Mouse (Mus musculus): Measurements from ENCODE around the gene Rtp4.
A peak's percentile ranks its signal among the peaks of the same experiment; 100 is the strongest.

Rtp4 gene

DNA sequence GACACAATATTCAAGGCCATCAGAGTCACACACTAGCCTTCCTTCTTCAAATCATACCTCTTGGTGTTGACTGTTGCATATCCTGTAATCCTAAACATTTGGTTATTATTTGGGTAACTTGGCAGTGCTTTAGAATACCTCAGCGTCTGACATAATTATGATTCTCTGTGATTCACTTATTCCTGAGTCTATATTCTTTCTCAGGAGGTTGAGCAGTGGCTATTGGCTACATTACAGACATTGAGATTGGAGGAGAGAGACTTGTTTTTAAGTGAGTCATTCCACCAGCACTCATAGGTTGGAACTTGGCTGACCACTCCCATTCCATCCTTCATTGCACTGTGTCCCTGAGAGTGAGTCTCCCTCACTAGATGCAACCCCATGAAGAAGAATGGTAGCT is 6.7 kb upstream of the Rtp4 start:
- no peak for DNase-seq (ENCODE audit: inconsistent age in 2 of 2, low spot score in 1 of 2)

DNA sequence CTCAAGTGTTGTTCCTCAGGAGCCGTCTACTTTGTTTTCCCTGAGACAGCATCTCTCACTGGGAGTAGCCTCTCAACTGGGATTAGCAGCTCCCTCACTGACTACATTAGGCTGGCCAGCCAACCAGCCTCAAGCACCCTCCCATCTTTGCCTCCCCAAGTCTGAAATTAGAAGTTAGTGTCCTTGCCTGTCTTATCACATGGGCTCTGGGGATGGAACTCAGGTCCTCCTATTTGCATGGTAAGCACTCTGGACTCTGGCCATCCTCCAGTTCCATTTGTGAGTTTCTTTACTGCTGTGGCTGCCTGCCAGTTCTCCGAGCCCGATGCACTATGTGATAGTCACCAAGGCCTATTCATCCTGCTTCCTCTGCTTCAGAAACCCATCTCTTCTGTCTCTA is 4.3 kb upstream of the Rtp4 start:
- peak; percentile 53 to 82 for DNase-seq (ENCODE audit: inconsistent age in 2 of 2, low spot score in 1 of 2)

DNA sequence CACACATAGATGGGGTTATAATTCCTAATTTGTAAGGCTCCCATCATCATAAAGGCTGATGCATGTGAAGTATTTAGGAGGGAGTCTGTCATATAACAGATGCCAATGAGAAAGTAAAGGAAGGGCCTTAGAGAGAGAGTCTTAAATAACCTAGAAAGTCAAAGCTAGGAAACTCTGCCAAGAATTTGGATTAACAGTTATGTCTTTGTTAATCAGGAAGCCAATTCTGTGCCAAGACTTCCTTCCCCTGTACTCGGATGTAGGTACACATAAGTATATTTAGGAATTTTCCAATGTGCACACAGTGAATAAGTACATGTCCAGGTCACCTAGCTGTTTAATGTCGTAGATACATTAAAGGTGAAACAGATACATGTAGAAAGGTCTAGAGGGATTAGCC is 3.5 kb upstream of the Rtp4 start:
- peak in 1 of 2 experiments; percentile 24 for DNase-seq (ENCODE audit: inconsistent age in 2 of 2, low spot score in 1 of 2)

DNA sequence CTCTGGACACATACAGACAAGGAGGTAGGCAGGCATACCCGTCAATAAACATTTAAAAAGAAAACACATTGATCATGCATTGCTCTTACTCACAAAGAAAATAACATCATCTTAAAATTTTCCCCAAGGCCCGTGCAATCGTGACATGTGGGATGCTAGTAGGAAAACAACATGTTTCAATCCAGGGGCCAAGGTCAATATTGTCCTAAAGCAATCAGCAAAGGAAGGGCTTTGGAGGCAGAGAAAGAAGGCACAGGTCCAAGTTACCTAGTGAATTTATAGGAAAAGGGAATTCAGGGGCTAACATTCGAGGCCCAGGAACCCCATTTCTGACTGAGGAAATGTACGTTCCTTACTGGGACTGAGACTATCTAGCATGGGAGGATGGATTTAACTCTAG is 2.9 kb upstream of the Rtp4 start:
- DNase-seq (ENCODE audit: inconsistent age in 2 of 2, low spot score in 1 of 2), result no peak

DNA sequence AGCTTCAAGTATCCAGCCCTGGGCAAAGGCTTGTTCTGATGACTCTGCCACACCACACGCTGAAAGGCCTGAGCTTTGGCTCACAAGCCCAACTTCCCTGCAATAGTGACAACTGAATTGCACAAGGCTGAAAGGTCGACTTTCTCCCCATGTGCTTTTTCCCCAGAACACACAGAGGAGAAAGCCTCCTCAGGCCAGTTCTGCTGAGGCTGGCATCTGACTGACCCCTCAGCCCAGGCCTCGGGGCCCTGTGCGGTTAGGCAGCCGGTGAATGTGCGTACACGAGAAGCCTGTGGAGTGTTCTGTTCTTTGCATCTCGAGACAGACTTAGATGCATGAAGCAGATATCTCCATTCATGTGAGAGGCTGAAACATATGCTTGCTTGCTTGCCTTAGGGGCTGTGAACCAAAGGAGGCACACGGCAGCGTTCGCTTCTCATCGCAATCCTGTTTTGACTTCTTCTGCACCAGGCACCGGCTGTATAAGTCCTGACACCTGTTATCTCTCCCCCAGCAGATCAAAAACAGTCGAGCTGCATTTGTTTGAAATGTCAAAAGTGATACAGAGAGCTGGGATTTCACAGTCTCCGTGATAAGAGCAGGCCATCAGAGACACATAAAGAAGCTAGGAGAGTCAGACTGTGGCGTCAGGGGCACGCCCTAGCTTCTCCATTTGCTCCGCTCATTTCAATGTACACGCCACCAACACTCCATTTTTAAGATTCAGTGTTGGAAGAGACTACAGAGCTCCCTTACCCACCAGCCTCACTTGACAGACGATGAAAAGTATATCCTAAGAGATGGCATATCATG is 2.1 kb upstream of the Rtp4 start:
- DNase-seq (ENCODE audit: inconsistent age in 2 of 2, low spot score in 1 of 2), result peak in 1 of 2 experiments; percentile 76

DNA sequence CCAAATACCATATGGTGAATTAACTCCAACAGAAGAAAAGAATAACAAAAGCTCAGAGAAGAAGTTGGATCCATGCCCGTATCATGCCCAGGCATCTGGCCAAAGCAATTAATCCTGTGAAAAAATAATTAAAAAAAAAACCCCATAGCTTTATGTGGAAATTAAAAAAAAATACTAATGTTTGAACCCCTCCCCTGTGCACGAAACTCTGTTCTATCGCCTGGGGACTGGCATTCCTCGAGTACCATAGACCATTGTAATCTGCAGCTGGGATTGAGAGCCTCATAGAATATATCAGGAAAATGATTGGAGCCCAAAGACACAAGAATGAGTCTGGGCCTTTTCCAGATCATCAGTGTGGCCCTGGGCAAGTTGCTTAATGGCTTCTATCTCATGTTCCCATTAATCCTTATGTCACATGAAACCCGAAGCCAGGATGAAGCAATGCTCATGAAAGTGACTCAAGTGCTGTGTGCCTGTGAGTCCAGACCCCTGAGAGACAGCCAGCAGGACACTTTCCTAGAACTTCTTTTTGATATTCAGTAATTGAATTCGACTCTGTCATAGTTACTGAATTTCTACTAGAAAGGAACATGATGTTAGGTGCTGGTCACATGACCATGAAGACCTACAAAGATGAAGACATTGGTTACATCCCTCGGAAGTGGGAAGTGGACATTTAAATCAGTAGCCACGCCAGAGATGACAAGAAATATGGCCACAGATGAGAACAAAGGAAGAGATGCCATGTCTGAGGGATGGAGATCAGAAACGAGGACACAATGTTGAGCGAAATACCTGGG is 1.3 kb upstream of the Rtp4 start:
- DNase-seq (ENCODE audit: inconsistent age in 2 of 2, low spot score in 1 of 2), result peak; percentile 40 to 91

DNA sequence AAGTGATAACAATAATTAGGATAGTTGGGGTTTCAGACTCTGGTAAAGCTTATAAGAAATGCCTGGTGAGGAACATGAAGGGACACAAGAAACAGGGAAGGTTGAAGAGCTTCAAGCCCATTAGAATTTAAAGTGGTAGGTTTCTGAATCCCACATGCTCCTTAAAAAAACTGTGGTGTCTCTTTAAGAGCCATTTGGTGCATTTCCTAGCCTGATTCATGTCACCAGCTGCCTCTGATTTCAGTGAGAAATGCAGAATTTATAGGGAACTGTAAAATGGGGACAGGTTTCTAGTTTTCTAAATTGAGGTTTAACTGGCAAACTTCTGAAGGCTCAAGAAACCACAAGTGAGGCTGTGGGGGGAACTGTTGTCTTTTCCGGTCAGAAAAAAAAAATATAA is 320 bp upstream of the Rtp4 start:
- peak in 1 of 2 experiments; percentile 56 for DNase-seq (ENCODE audit: inconsistent age in 2 of 2, low spot score in 1 of 2)

DNA sequence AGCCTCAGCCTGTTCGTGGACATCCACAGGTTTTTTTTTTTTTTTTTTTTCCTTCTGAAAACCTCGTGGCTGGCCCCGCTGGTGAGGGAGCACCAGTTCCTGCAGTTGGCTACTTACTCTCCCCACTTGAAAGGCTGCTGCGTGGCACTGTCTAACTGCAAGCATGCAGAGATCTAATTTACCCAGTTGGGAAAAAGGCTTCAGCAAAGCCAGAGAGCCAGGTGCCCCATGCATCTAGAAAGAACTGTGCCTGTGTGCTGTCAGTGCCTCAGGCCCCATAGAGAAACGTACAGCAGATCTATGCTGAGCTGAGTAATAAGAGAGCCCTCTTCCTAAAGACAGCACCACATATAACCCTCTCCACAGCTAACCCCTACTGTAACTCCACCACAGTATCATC is 1.0 kb downstream of the Rtp4 start:
- no peak for DNase-seq (ENCODE audit: inconsistent age in 2 of 2, low spot score in 1 of 2)

DNA sequence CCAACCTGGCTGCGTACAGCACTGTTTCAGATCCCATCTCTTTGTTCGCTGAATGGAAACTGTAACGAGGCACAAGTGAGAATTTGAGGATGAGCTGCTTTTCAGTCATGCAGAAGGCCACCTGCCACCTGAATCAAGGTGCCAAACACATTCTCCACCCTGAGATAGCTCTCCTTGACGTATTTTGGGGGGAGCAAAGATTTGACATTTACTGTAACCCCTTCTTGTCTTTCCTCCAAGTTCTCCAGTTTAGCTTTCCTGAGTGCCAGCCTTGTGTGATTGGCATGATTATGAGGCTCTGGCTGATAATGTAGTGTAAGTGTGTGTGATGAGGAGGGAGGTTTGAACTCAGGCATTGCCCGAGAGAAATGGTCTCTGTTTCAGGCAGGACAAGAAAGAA is 2.0 kb downstream of the Rtp4 start:
- no peak for DNase-seq (ENCODE audit: inconsistent age in 2 of 2, low spot score in 1 of 2)

DNA sequence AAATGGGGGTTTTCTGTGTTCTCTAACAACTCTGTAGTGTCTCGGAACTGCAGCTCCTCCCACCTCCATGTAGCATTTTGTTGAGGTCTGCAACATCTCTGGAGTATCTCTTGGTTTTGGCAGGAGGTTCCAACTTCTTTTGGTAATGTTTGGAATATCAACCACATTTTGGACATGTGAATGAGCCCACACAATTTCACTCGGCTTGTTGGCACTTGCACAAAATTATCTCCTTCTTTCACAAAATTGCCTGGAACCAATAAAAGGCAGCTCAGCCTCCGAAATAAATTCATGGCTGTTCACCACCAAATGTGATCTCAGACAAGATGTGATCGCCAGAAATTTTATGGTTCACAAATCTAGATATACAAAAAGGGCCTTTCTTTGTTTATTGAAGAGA is 9.1 kb downstream of the Rtp4 start:
- no peak for DNase-seq (ENCODE audit: inconsistent age in 2 of 2, low spot score in 1 of 2)

DNA sequence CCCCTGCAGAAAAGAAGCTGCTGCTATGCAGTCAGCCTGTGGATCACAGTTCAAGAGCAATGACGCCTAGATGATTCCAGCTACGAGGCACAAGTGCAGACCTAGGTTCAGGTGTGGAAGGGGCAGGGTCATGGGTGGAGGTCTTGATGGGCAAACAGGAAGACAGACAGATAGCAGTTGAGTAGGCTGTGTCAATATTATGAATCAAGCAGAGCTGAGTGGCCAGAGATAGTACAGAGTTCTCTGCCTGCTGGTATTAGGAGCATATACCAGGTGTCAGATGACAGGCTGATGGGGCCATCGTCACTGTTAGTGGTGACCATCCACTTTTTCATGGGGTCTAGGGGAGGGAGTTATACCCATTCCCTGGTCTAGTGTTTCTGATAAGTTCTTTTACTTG is 13.6 kb downstream of the Rtp4 start:
- DNase-seq (ENCODE audit: inconsistent age in 2 of 2, low spot score in 1 of 2), result no peak

DNA sequence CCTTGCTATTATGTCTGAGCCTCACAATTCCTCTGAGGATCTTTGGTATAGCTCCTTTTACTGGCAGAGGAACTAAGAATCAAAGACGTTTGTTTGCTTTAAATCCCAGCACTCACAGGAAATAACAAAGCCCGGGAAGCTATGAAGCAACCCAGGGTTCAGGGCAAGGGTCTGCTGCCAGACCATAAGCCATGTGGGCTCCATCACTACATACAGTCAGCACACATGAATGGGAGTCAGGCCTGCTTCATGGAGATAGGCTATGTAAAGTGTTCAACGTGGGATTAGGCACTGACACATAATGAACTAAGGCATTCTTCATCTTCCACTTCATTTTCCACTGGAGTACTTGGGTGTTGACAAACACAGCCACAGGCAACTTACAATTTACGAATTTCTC is 21.0 kb downstream of the Rtp4 start:
- DNase-seq (ENCODE audit: inconsistent age in 2 of 2, low spot score in 1 of 2), result no peak

DNA sequence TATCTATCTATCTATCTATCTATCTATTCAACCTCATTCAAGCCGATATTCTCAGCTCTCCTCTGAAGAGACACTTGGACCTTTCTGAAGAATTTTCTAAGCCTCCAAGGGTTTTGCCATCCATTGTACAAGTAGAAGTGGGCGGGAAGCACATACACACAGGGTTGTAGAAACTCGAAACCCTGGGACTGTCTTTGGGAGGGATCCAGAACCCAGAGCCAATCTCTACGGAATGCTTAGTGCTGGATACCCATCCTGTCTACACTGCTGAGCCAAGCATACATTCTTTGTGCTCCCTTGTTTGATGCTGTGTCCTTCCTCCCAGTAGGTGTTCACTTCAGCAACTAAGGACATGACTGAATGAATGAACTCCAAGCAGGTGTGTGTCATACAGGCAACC is 22.8 kb downstream of the Rtp4 start:
- no peak for DNase-seq (ENCODE audit: inconsistent age in 2 of 2, low spot score in 1 of 2)

DNA sequence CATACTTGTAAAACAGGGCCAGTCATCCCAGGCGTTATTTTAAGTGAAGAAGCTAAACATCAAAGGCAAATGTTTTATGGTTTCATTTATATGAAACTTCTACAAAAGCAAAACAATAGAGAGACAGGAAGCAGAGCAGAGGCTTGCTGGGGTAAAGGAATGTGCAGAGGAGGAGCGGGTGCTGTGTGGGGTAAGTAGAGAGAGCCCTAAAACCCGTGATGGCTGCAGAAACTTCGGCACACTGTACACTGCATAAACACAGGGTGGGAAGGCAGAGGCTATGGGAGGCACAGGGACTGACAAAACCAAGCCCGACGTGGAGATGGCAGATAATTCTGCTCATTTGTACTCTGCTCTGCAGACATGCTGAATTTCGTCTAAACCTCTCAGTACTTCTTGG is 24.3 kb downstream of the Rtp4 start:
- DNase-seq (ENCODE audit: inconsistent age in 2 of 2, low spot score in 1 of 2), result no peak

DNA sequence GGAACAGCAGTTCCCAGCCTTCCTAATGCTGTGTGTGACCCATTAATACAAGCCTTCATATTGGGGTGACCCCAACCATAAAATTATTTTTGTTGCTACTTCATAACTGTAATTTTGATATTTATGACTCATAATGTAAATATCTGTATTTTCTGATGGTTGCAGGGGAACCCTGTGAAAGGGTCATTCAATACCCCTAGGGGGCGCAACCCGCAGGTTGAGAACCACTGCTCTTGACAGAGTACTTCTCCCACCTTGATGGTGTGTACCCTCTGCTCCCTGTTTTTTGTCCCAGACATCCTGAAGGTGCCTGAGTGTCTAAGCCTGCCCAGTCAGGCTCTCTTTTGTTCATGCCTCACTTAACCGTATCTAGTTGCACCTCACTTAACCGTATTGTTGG is 27.7 kb downstream of the Rtp4 start:
- no peak for DNase-seq (ENCODE audit: inconsistent age in 2 of 2, low spot score in 1 of 2)

DNA sequence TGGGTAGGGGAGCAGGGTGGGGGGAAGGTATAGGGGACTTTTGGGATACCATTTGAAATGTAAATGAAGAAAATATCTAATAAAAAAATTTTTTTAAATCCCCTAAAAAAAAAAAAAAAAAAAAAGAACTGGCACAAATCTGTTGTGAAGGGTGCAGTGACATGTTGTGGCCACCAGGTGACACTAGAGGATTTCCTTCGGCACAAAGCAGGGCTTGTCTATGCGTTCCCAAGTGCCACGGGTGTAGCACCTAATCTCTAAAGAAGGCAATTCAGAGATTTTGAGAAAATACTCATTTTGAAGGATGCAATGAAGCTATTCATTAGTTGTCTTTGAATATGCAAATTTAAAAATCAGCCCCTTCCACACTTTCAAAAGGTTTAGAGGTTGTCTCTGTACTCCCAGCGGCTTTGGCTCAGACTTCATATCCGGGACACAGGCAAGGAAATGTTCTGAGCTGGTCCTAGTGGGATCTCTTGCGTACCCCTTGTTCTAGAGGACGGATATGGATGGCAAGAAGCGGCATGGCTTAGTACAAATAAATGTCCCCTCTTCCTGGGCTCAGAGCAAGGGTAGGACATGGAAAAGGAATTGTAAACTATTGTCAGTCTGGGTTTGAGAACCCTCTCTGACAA is 30.4 kb downstream of the Rtp4 start:
- peak; percentile 54 to 83 for DNase-seq (ENCODE audit: inconsistent age in 2 of 2, low spot score in 1 of 2)

DNA sequence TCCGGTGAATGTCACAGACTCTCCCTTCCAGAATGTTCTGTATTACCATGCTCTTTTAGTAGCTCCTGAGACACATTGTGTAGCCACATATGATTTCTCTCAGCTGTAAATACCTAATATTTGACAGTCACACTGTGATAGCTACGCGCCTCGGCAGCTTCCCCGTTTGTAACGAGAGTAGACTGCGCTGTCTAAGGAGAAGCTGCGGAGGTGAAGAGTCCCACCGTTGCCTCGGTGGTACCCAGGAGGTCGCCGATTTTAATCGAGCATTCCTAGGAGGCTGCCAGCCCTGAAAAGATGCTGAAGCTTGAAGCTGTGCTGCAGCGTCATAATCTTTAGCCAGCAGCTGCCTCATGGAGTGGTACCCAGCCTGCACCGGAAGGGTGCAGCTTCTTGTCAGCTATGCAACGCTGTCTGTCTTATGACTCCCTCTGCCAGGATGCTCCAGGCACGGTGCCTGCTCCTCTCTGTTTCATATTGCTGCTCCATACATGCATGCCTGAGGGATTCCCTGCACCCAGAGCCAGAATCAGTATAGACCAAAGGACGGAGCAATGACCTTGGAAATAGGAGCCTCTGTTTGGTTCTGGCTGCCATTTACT is 31.0 kb downstream of the Rtp4 start:
- DNase-seq (ENCODE audit: inconsistent age in 2 of 2, low spot score in 1 of 2), result no peak

DNA sequence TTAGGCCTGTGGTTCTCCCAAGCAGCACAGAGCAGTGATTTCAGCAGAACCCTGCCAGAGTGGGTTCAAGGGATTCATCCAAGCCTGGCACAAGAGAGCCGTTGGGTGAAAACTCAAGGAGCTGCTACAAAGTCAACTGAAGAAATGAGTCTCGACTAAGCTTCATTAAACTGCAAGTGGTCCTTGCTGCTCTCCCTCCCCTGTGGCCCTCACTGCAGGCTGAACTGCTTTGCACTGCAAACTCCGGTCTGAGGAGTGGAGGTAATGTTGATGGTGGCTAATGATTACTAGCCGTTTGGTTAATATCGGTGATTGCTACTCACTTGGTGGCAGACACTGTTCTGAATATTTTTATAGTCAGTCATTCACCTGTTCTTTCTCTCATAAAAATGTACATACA is 34.6 kb downstream of the Rtp4 start:
- DNase-seq (ENCODE audit: inconsistent age in 2 of 2, low spot score in 1 of 2), result no peak

DNA sequence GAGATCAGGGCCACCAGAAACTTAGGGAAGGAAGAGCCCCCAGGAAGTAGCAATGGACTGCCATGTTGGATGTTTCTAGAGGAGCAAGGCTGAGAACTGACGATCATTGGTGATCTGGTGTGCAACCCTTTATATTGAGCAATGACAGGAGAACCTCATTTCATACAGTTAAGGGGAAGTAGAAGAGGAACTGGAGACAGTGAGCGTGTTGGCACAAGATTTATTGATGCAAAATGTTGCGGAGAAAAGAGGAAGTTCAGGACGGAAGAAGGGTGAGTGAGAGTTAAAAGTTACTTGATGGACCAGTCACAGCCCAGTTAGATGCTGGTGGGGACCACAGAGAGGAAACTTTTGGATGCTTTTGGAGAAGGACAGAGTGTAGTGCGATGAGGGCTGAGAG is 37.1 kb downstream of the Rtp4 start:
- DNase-seq (ENCODE audit: inconsistent age in 2 of 2, low spot score in 1 of 2), result no peak

DNA sequence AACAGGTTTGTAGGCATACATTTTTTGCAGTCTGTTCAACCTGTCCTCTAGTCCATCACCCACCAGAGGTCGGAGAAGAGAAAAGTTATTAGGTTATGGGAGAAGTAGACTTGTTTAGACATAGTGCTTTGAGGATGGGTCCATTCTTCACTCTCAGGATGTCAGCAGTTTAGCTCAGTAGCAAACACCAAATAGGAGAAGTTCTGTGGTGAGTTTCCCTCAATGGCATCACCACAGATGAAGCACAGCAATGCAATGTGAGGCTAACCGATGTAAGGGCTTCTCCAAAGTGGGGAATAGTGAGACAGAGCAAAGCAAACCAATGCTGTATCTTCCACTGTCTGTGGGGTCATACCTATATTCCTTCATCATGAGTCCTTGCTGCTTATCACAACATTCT is 37.6 kb downstream of the Rtp4 start:
- no peak for DNase-seq (ENCODE audit: inconsistent age in 2 of 2, low spot score in 1 of 2)

DNA sequence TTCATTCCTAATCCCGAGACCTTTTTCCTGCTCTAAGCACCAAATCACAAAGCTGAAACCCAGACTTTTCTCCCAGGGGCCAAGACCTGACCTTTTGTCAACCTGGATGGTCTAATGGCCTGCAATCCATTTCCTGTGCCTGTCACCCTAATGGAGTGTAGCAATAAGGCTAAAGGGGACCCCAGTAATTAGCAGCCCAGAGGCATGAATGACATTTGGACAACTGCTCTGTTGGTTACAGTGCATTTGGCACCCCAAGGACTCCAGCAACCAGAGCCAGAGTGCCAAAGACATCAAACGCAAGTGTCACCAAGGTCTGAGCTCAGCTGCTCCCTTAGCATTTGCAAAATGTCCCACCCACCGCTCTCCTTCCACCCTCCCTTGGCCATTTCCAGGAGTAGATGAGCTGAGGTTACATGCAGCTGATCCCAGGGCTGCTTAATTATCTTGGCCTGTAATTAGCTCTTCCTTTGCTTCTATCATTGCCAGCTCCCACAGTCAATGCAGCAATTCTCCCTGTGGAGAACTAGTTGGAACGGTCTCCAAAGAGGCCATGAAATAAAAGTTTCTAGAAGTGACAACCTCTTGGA is 48.4 kb downstream of the Rtp4 start:
- peak in 1 of 2 experiments; percentile 47 for DNase-seq (ENCODE audit: inconsistent age in 2 of 2, low spot score in 1 of 2)

Measured in adrenal gland, adult (tissue).